Comparison of ENCODE assay signal across 16 mouse cellular contexts in the genomic region with DNA sequence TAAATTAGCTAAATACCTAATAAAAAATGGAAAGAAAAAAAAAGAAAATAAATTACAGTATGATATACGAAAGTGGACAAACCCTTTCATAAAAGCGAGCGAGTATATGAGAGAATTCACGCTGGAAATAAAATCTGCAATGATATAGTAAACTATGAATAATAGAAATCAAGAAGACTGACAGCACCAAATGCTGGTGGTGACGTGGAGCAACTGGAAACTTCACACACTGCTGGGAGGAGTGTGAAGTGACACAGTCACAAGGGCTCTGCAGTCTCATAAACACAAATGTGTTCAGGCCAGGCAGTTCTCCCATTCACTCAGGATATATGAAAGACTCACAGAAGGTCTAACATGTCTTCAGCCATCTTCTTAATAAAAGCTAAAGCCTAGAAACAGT.
"Had no signal": no experiment of that assay in that cellular context is flagged by ENCODE, and none has a peak within 500 bp of the region (broad histone marks: within the 10 kb centered on the region; RNA-seq: fewer than 3 reads in every experiment).

No protein-coding gene starts in this region.

- H3K27me3 ChIP-seq: neural tube, embryonic 13.5 days; neural tube, embryonic 15.5 days; stomach, embryonic 15.5 days had no signal

- H3K4me3 ChIP-seq: neural tube, embryonic 13.5 days; neural tube, embryonic 15.5 days; stomach, embryonic 15.5 days had no signal

- H3K27ac ChIP-seq: neural tube, embryonic 13.5 days; neural tube, embryonic 15.5 days; stomach, embryonic 15.5 days; stomach, postnatal 0 days had no signal

- H3K4me2 ChIP-seq: neural tube, embryonic 13.5 days; neural tube, embryonic 15.5 days; stomach, embryonic 15.5 days had no signal

- H3K36me3 ChIP-seq: neural tube, embryonic 13.5 days; neural tube, embryonic 15.5 days; stomach, embryonic 15.5 days had no signal

- DNase-seq: retina, postnatal 1 day; right cerebral cortex, adult 18-20 months; right cerebral cortex, postnatal 14 days; right cerebral cortex, postnatal 25 days; right cerebral cortex, postnatal 4 days; spleen, adult 18-20 months; thymus, adult 18-20 months; thymus, adult 2 months; thymus, postnatal 14 days; thymus, postnatal 25 days; thymus, postnatal 36 days; thymus, postnatal 4 days had no signal
